Mouse (Mus musculus) MEL (cell line): Measurements from ENCODE around the gene Pgd. TPM values are rescaled to one million over a fixed set of nuclear protein-coding genes. Genes with fewer than 3 reads are reported as not detected.

ENCODE experiments used
- DNase-seq: peaks from one replicate; pipeline ENCODE4 v3.0.0; 2011; ENCODE audit warnings: low read depth, low spot score
- H3K27ac ChIP-seq: 2 replicates; pipeline ENCODE4 v1.5.1; 2012; ENCODE audit warnings: low read depth, mild to moderate bottlenecking, control low read depth, low read length, moderate library complexity; ENCODE audit not compliant: control insufficient read depth
- H3K27me3 ChIP-seq, 2 experiments: fragments of 150-350 bp in 1 of 2; sonication (generic) in 1 of 2; 2 replicates each; pipeline ENCODE4 v1.6.1; 2012; ENCODE audit warnings: low read length in 2 of 2, mild to moderate bottlenecking in 2 of 2, improper control_type of control experiment in 1 of 2, moderate library complexity in 1 of 2; ENCODE audit not compliant: insufficient read depth in 2 of 2, control insufficient read depth in 1 of 2
- H3K36me3 ChIP-seq, 2 experiments: 2 replicates each; pipeline ENCODE4 v1.6.1; 2012 to 2014; ENCODE audit warnings: low read length in 2 of 2, improper control_type of control experiment in 1 of 2, inconsistent platforms in 1 of 2, mild to moderate bottlenecking in 1 of 2; ENCODE audit not compliant: insufficient read depth in 2 of 2, control insufficient read depth in 1 of 2
- H3K4me1 ChIP-seq, 2 experiments: fragments of 150-350 bp in 1 of 2; sonication (generic) in 1 of 2; 2 replicates each; pipeline ENCODE4 v1.6.1; 2012; ENCODE audit warnings: low read length in 2 of 2, improper control_type of control experiment in 1 of 2, mild to moderate bottlenecking in 1 of 2; ENCODE audit not compliant: insufficient read depth in 2 of 2, control insufficient read depth in 1 of 2
- H3K4me3 ChIP-seq, 2 experiments: fragments of 150-350 bp in 1 of 2; sonication (generic) in 1 of 2; 2 replicates each; pipeline ENCODE4 v1.5.1; 2012; ENCODE audit warnings: low read depth in 2 of 2, low read length in 2 of 2, mild to moderate bottlenecking in 2 of 2, moderate library complexity in 2 of 2, control low read depth in 1 of 2, improper control_type of control experiment in 1 of 2; ENCODE audit not compliant: control insufficient read depth in 1 of 2, insufficient read depth in 1 of 2
- H3K79me2 ChIP-seq: 2 replicates; pipeline ENCODE4 v1.6.1; 2012; ENCODE audit warnings: mild to moderate bottlenecking, low read length, moderate library complexity; ENCODE audit not compliant: control insufficient read depth, poor library complexity, insufficient read depth
- H3K9ac ChIP-seq: 2 replicates; pipeline ENCODE4 v1.6.1; 2012; ENCODE audit warnings: low read depth, mild to moderate bottlenecking, control low read depth, low read length, moderate library complexity; ENCODE audit not compliant: control insufficient read depth, poor library complexity, severe bottlenecking
- H3K9me3 ChIP-seq: fragments of 150-350 bp; sonication (generic); replicated peaks from 2 replicates; pipeline ENCODE4 v1.6.1; 2012; ENCODE audit warnings: mild to moderate bottlenecking, low read length, improper control_type of control experiment, moderate library complexity; ENCODE audit not compliant: insufficient read depth
- BHLHE40 ChIP-seq: IDR thresholded peaks from 2 replicates; pipeline ENCODE4 v1.6.1; 2012; ENCODE audit warnings: low read depth, mild to moderate bottlenecking, inconsistent platforms, low read length, improper control_type of control experiment, borderline replicate concordance
- CHD1 ChIP-seq: IDR thresholded peaks from 2 replicates; pipeline ENCODE4 v1.6.1; 2012; ENCODE audit warnings: low read depth, mild to moderate bottlenecking, inconsistent platforms, low read length, improper control_type of control experiment
- CHD2 ChIP-seq: IDR thresholded peaks from 2 replicates; pipeline ENCODE4 v1.6.1; 2011; ENCODE audit warnings: low read length, improper control_type of control experiment
- E2F4 ChIP-seq: IDR thresholded peaks from 2 replicates; pipeline ENCODE4 v1.6.1; 2011; ENCODE audit warnings: low read depth, low read length, improper control_type of control experiment, borderline replicate concordance
- ELF1 ChIP-seq: IDR thresholded peaks from 2 replicates; pipeline ENCODE4 v1.6.1; 2014; ENCODE audit warnings: low read depth, mild to moderate bottlenecking, inconsistent platforms, low read length, improper control_type of control experiment, moderate library complexity
- ETS1 ChIP-seq: IDR thresholded peaks from 2 replicates; pipeline ENCODE4 v1.6.1; 2012; ENCODE audit warnings: low read depth, mild to moderate bottlenecking, inconsistent platforms, low read length, improper control_type of control experiment, moderate library complexity
- GATA1 ChIP-seq: IDR thresholded peaks from 2 replicates; pipeline ENCODE4 v1.6.1; 2011; ENCODE audit warnings: low read depth, low read length, improper control_type of control experiment
- HCFC1 ChIP-seq: IDR thresholded peaks from 2 replicates; pipeline ENCODE4 v1.6.1; 2012; ENCODE audit warnings: low read depth, mild to moderate bottlenecking, inconsistent platforms, low read length, improper control_type of control experiment, moderate library complexity
- JUND ChIP-seq: IDR thresholded peaks from 2 replicates; pipeline ENCODE4 v1.6.1; 2011; ENCODE audit warnings: low read depth, mild to moderate bottlenecking, improper control_type of control experiment, low read length
- KAT2A ChIP-seq: conservative IDR thresholded peaks from 2 replicates; pipeline ENCODE4 v1.6.1; 2012; ENCODE audit warnings: low read depth, low read length, improper control_type of control experiment, inconsistent platforms
- MEF2A ChIP-seq: IDR thresholded peaks from 2 replicates; pipeline ENCODE4 v1.6.1; 2014; ENCODE audit warnings: low read depth, mild to moderate bottlenecking, inconsistent platforms, low read length, improper control_type of control experiment; ENCODE audit not compliant: poor library complexity, insufficient replicate concordance, severe bottlenecking; ENCODE audit errors: extremely low read depth
- MYB ChIP-seq: IDR thresholded peaks from 2 replicates; pipeline ENCODE4 v1.6.1; 2011; ENCODE audit warnings: mild to moderate bottlenecking, low read depth, low read length, improper control_type of control experiment
- MYC ChIP-seq: IDR thresholded peaks from 2 replicates; pipeline ENCODE4 v1.6.1; 2011; ENCODE audit warnings: low read depth, mild to moderate bottlenecking, low read length, improper control_type of control experiment, moderate library complexity
- NELFE ChIP-seq: IDR thresholded peaks from 2 replicates; pipeline ENCODE4 v1.6.1; 2011; ENCODE audit warnings: low read depth, low read length, improper control_type of control experiment
- NRF1 ChIP-seq: IDR thresholded peaks from 2 replicates; pipeline ENCODE4 v1.6.1; 2014; ENCODE audit warnings: low read depth, mild to moderate bottlenecking, inconsistent platforms, low read length, improper control_type of control experiment, moderate library complexity; ENCODE audit not compliant: poor library complexity, insufficient read depth, severe bottlenecking
- POLR2A ChIP-seq, 2 experiments: IDR thresholded peaks; 2 replicates each; pipeline ENCODE4 v1.6.1; 2011 to 2012; ENCODE audit warnings: low read length in 2 of 2, mild to moderate bottlenecking in 2 of 2, control low read depth in 1 of 2, improper control_type of control experiment in 1 of 2, low read depth in 1 of 2, moderate library complexity in 1 of 2; ENCODE audit not compliant: control insufficient read depth in 1 of 2, insufficient read depth in 1 of 2, poor library complexity in 1 of 2
- POLR2AphosphoS5 ChIP-seq: IDR thresholded peaks from 2 replicates; pipeline ENCODE4 v1.6.1; 2012; ENCODE audit warnings: low read depth, borderline replicate concordance, mild to moderate bottlenecking, inconsistent platforms, low read length, moderate library complexity, mixed read lengths
- RCOR1 ChIP-seq: IDR thresholded peaks from 2 replicates; pipeline ENCODE4 v1.6.1; 2012; ENCODE audit warnings: low read depth, mild to moderate bottlenecking, inconsistent platforms, low read length, improper control_type of control experiment
- SIN3A ChIP-seq: IDR thresholded peaks from 2 replicates; pipeline ENCODE4 v1.6.1; 2012; ENCODE audit warnings: low read length, improper control_type of control experiment, inconsistent platforms
- SMC3 ChIP-seq: IDR thresholded peaks from 2 replicates; pipeline ENCODE4 v1.6.1; 2011; ENCODE audit warnings: low read depth, low read length, improper control_type of control experiment
- TAL1 ChIP-seq: IDR thresholded peaks from 2 replicates; pipeline ENCODE4 v1.6.1; 2012; ENCODE audit warnings: mild to moderate bottlenecking, inconsistent platforms, low read length, moderate library complexity, mixed read lengths
- TBP ChIP-seq: IDR thresholded peaks from 2 replicates; pipeline ENCODE4 v1.8.0; 2011; ENCODE audit warnings: low read depth, low read length, improper control_type of control experiment
- TCF12 ChIP-seq: IDR thresholded peaks from 2 replicates; pipeline ENCODE4 v1.6.1; 2014; ENCODE audit warnings: low read depth, mild to moderate bottlenecking, inconsistent platforms, low read length, improper control_type of control experiment, moderate library complexity
- UBTF ChIP-seq: IDR thresholded peaks from 2 replicates; pipeline ENCODE4 v1.6.1; 2012; ENCODE audit warnings: low read depth, mild to moderate bottlenecking, inconsistent platforms, low read length, improper control_type of control experiment, moderate library complexity, borderline replicate concordance; ENCODE audit not compliant: insufficient read depth
- USF1 ChIP-seq: IDR thresholded peaks from 2 replicates; pipeline ENCODE4 v1.6.1; 2014; ENCODE audit warnings: low read depth, mild to moderate bottlenecking, inconsistent platforms, low read length, improper control_type of control experiment, moderate library complexity
- USF2 ChIP-seq, 2 experiments: IDR thresholded peaks; 2 replicates each; pipeline ENCODE4 v1.6.1; 2011 to 2012; ENCODE audit warnings: improper control_type of control experiment in 2 of 2, low read length in 2 of 2, borderline replicate concordance in 1 of 2, inconsistent platforms in 1 of 2, low read depth in 1 of 2, mild to moderate bottlenecking in 1 of 2; ENCODE audit not compliant: insufficient read depth in 1 of 2
- ZC3H11A ChIP-seq: IDR thresholded peaks from 2 replicates; pipeline ENCODE4 v1.6.1; 2012; ENCODE audit warnings: low read depth, mild to moderate bottlenecking, inconsistent platforms, low read length, improper control_type of control experiment
- ZKSCAN1 ChIP-seq: IDR thresholded peaks from 2 replicates; pipeline ENCODE4 v1.6.1; 2012; ENCODE audit warnings: low read depth, mild to moderate bottlenecking, inconsistent platforms, low read length, improper control_type of control experiment, moderate library complexity
- ZNF384 ChIP-seq: IDR thresholded peaks from 2 replicates; pipeline ENCODE4 v1.6.1; 2012; ENCODE audit warnings: low read depth, mild to moderate bottlenecking, inconsistent platforms, low read length, improper control_type of control experiment
- polyA plus RNA-seq, 2 experiments: library from polyadenylated mRNA; stranded (reverse) in 1 of 2; unstranded in 1 of 2; fragments of >175 nt in 1 of 2; fragments of >200 nt in 1 of 2; gene quantifications; 2 replicates each; pipeline versions ENCODE4 v1.2.1 to v1.2.4; 2012; ENCODE audit warnings: low replicate concordance in 2 of 2, low read depth in 1 of 2; ENCODE audit not compliant: insufficient read length in 2 of 2, insufficient read depth in 1 of 2, missing spikeins in 1 of 2
- total RNA-seq: library from RNA; depleted of rRNA; stranded (reverse); fragments of 300-350 nt; gene quantifications from 2 replicates; pipeline ENCODE4 v1.2.3, GENCODE M21; 2012

Gene Pgd
- total and polyA plus RNA-seq, 3 experiments: 116 to 219 TPM; not detected in 1

DNA sequence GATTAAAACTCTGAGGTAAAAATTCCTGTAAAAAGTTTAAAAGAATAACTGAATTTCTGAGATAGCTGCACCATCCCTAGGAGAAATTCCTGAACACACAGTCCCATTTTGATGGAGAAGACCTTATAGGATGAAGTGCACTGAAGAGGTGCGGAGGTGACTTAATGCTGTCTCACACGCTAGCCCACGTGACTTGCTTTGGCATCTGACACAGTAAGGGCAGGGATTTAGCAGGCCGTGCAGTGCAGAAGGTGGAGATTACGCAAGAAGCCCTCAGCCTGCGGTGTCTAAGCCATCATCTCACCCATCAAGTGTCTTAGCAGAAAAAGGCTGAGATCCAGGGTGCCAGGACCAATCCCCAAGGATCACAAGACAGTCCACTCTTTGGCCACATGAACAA, 5.4 kb downstream of the Pgd start:
- H3K79me2 ChIP-seq: peaks cover 12% of the 10 kb centered on the region
- no peak overlapping the region for H3K9ac ChIP-seq
- no peak overlapping the region for H3K27ac ChIP-seq
- no peak for DNase-seq
- no peaks in the 10 kb centered on the region for H3K27me3 ChIP-seq
- no peak for TF ChIP-seq TBP
- TF ChIP-seq TAL1: no peak
- no peak for TF ChIP-seq MYB
- TF ChIP-seq ETS1: no peak
- TF ChIP-seq CHD2: no peak
- no peak for TF ChIP-seq TCF12
- no peak for TF ChIP-seq MYC
- TF ChIP-seq ZNF384: no peak
- no peak for TF ChIP-seq UBTF
- TF ChIP-seq RCOR1: no peak
- no peak for TF ChIP-seq E2F4
- TF ChIP-seq ZKSCAN1: no peak
- TF ChIP-seq CHD1: no peak
- TF ChIP-seq MEF2A: no peak
- TF ChIP-seq ELF1: no peak
- TF ChIP-seq BHLHE40: no peak
- TF ChIP-seq JUND: no peak
- TF ChIP-seq KAT2A: no peak
- no peak for TF ChIP-seq GATA1
- TF ChIP-seq POLR2AphosphoS5: no peak
- H3K4me1 ChIP-seq: peaks cover 12 to 32% of the 10 kb centered on the region in 2 experiments
- peaks cover 16 to 43% of the 10 kb centered on the region in 2 experiments for H3K36me3 ChIP-seq
- no peak overlapping the region for H3K4me3 ChIP-seq
- H3K9me3 ChIP-seq: no peaks in the 10 kb centered on the region

GRCm38 (mm10) chr4:149159891-149160290, 6.7 kb downstream of the Pgd start:
- H3K27me3 ChIP-seq: no peaks in the 10 kb centered on the region
- no peak for TF ChIP-seq USF2 (IDR thresholded peaks at IDR 0.05; ENCODE audit: borderline replicate concordance in 1 of 2, insufficient read depth in 1 of 2, low read depth in 1 of 2, low read length in 2 of 2)
- TF ChIP-seq MYB: no peak
- TF ChIP-seq POLR2A (IDR thresholded peaks at IDR 0.05; ENCODE audit: control insufficient read depth in 1 of 2, insufficient read depth in 1 of 2, low read depth in 1 of 2, low read length in 2 of 2, poor library complexity in 1 of 2): no peak
- TF ChIP-seq HCFC1: no peak
- no peak for TF ChIP-seq NELFE
- TF ChIP-seq ZNF384: no peak
- no peak for TF ChIP-seq SMC3
- no peak for TF ChIP-seq NRF1
- no peak for TF ChIP-seq MEF2A
- no peak for TF ChIP-seq ZC3H11A
- TF ChIP-seq RCOR1: no peak
- no peak for TF ChIP-seq ZKSCAN1
- no peak for TF ChIP-seq UBTF
- no peak for TF ChIP-seq E2F4
- TF ChIP-seq USF1: no peak
- no peak for TF ChIP-seq MYC
- TF ChIP-seq SIN3A: no peak
- TF ChIP-seq, all 39 proteins: peak for 0
- peaks cover 18 to 35% of the 10 kb centered on the region in 2 experiments for H3K36me3 ChIP-seq
- peaks cover 12 to 28% of the 10 kb centered on the region in 2 experiments for H3K4me1 ChIP-seq
- no peaks in the 10 kb centered on the region for H3K9me3 ChIP-seq
- peaks cover 7% of the 10 kb centered on the region; the same call in 1 of the 2 replicates for H3K79me2 ChIP-seq
- peak overlapping the region; percentile 85 for H3K27ac ChIP-seq
- no peak overlapping the region for H3K4me3 ChIP-seq
- peak overlapping the region; percentile 35; the same call in 1 of the 2 replicates for H3K9ac ChIP-seq
- DNase-seq: peak; percentile 44
